Mouse (Mus musculus): ENCODE measurements around the gene 1700049E17Rik2. TPM values are rescaled to one million over a fixed set of nuclear protein-coding genes. Genes with fewer than 3 reads are reported as not detected.
"Not testable (repeated sequence)": the region's sequence is repeated elsewhere in the genome, so short reads cannot be mapped to it uniquely, and the experiment has no call there.

Gene 1700049E17Rik2
- not detected in 2 replicates for polyA plus RNA-seq (2014; fragmentation: Nextera tagmentation; extraction: Ambion mirVana)

DNA sequence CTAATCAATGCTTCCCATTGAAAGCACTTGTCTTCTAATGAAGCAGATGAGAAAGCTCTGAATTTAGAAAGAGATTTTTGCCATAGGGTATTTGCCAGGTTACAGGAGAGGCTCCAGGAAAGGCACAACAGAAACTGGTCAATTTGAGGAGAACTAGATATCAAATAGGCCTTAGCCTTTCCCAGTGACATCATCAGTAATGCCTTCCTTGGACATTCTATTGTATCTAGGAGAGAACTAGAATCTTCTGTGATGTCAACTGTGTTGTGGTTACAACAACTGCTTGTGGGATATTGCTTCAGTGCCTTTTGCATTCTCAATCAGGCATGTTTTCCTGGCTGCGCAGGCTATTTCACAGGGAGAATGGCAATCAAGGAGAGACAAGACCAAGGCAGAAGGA, at the start of gene 1700049E17Rik2:
1700049E17Rik2 (plus strand) TSS at position 301 of the 400 bp plus-strand sequence.
- not testable (repeated sequence) for H3K4me3 ChIP-seq (ENCODE audit: low read depth, low read length); H3K9me3 ChIP-seq (ENCODE audit: control insufficient read depth, low read length); H3K27me3 ChIP-seq (replicated peaks; ENCODE audit: control insufficient read depth, insufficient read depth, low read length); H3K4me1 ChIP-seq (ENCODE audit: control insufficient read depth, insufficient read depth, low read length); H3K27ac ChIP-seq (replicated peaks; ENCODE audit: low read depth, low read length); ATAC-seq (ENCODE audit: low read depth); H3K9ac ChIP-seq (ENCODE audit: low read depth, low read length); DNase-seq (ENCODE audit: low spot score); H3K4me2 ChIP-seq (ENCODE audit: low read depth, low read length); H3K36me3 ChIP-seq (ENCODE audit: control insufficient read depth, insufficient read depth, low read length)
- no CpG with 5 or more reads among the region's 1 CpGs for WGBS

DNA sequence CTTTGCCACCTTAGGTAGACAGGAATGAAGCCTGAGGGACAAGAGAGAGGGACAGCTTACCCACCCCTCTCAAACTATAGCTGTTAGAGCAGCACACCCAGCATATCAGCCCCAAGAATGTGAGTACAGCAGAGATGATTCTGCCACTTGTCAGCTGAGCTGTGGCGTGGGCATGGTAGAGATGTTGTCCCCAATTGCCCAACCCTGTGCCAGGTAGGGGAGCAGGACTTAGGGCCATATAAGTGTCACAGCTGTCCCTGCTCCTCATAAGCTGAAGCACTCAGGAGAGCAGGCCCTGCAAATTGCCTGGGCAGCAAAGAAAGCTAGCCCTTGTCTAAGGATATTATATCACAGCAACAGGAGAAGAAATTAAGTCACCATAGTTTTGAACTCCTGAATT, 48.3 kb upstream of the 1700049E17Rik2 start:
- H3K9me3 ChIP-seq (ENCODE audit: control insufficient read depth, low read length); DNase-seq (ENCODE audit: low spot score): not testable (repeated sequence)
- 84% methylated on average over 1 of the region's 1 CpGs for WGBS

DNA sequence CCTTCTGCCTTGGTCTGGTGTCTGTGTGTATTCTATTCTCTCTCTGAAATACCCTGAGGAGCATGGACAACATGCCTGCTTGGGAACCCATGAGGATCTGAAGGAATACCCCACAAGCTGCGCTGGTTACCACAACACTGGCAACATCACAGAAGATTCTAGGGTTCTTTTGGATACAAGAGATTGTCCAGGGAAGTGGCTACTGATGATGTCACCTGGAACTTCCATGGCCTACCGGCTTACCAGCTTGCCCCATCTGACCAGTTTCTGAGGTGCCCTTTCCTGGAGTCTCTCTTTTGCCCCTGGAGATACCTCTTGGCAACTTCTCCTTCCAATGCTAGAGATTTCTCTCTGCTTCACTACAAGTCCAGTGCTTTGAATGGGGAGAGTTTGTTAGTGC, 17.5 kb upstream of the 1700049E17Rik2 start, which contains the start of gene Gm7970:
Gm7970 (minus strand) TSS at position 101 of the 400 bp plus-strand sequence.
- H3K9me3 ChIP-seq (ENCODE audit: control insufficient read depth, low read length); H3K4me1 ChIP-seq (ENCODE audit: control insufficient read depth, insufficient read depth, low read length); H3K27ac ChIP-seq (replicated peaks; ENCODE audit: low read depth, low read length); H3K36me3 ChIP-seq (ENCODE audit: control insufficient read depth, insufficient read depth, low read length); H3K9ac ChIP-seq (ENCODE audit: low read depth, low read length); ATAC-seq (ENCODE audit: low read depth); DNase-seq (ENCODE audit: low spot score); H3K27me3 ChIP-seq (replicated peaks; ENCODE audit: control insufficient read depth, insufficient read depth, low read length); H3K4me3 ChIP-seq (ENCODE audit: low read depth, low read length); H3K4me2 ChIP-seq (ENCODE audit: low read depth, low read length): not testable (repeated sequence)
- no CpG with 5 or more reads among the region's 2 CpGs for WGBS

More for the DNA sequence above, 48.3 kb upstream of the 1700049E17Rik2 start:
- not testable (repeated sequence) for H3K27me3 ChIP-seq (replicated peaks; ENCODE audit: control insufficient read depth, insufficient read depth, low read length); H3K4me2 ChIP-seq (ENCODE audit: low read depth, low read length); ATAC-seq (ENCODE audit: low read depth); H3K4me3 ChIP-seq (ENCODE audit: low read depth, low read length); H3K9ac ChIP-seq (ENCODE audit: low read depth, low read length); H3K27ac ChIP-seq (replicated peaks; ENCODE audit: low read depth, low read length); H3K4me1 ChIP-seq (ENCODE audit: control insufficient read depth, insufficient read depth, low read length); H3K36me3 ChIP-seq (ENCODE audit: control insufficient read depth, insufficient read depth, low read length)

DNA sequence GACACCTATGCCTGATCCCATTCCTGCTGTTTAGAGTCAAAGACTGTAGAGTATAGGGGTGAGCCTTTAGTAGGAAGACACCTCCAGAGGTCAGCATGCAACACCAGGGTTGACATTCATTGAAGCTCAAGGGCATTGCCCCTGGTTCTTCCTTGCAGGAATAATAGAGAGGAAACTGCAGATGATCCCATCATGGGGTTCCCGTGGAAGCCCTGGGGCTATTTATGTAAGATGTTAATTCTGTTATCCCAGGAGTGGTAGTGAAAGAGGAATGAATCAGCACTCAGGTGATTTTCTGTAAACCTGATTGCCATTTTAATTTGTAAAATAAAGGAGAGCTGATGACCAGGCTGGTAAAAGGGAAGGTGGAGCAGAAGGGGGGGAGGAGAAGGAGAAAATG, 13.3 kb downstream of the 1700049E17Rik2 start:
- not testable (repeated sequence) for H3K27ac ChIP-seq (replicated peaks; ENCODE audit: low read depth, low read length)

DNA sequence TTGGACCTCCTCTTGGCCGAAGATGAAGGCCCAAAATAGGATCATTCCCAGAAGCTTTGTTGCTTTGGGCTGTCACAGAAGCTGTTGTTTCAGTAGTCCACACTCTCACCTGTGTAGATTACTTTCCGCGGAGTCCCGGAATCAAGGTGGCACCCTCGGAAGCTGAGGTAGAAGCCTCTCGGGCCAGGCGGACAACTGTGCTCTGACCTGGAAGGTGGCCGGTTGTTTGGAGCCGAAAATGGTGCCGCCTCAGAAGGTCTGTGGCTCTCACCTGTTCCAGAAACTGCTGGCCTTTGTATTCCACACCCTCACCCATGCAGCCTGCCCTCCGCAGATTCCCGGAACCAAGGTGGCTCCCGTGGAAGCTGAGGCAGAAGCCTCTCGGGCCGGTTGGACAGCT, 27.9 kb downstream of the 1700049E17Rik2 start:
- WGBS = 93% methylated on average over 15 of the region's 15 CpGs
- not testable (repeated sequence) for DNase-seq (ENCODE audit: low spot score)

More for the DNA sequence above, 13.3 kb downstream of the 1700049E17Rik2 start:
- H3K36me3 ChIP-seq (ENCODE audit: control insufficient read depth, insufficient read depth, low read length); H3K4me2 ChIP-seq (ENCODE audit: low read depth, low read length); DNase-seq (ENCODE audit: low spot score); H3K4me3 ChIP-seq (ENCODE audit: low read depth, low read length); H3K27me3 ChIP-seq (replicated peaks; ENCODE audit: control insufficient read depth, insufficient read depth, low read length); H3K9ac ChIP-seq (ENCODE audit: low read depth, low read length); ATAC-seq (ENCODE audit: low read depth); H3K4me1 ChIP-seq (ENCODE audit: control insufficient read depth, insufficient read depth, low read length); H3K9me3 ChIP-seq (ENCODE audit: control insufficient read depth, low read length): not testable (repeated sequence)
- WGBS = 65% methylated on average over 1 of the region's 1 CpGs

DNA sequence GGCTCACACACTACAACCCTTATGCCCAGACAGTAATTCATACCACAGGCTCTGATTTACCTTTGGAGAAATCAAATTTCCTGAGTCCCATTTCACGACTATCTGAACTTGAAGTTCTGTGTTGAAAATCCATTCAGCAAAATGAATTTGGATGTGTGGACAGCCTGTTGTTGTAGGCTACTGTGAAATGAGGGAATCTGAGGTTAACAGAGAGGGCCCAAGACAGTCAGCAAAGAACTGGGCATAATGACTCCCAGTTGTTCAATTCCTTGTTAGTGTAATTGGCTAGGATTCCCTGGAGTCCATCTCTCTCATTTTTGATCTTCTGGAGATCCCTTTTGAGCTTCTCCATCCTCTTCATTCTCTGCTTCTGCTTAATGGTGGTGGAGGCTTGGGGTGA, 37.7 kb downstream of the 1700049E17Rik2 start:
- H3K36me3 ChIP-seq (ENCODE audit: control insufficient read depth, insufficient read depth, low read length); H3K27ac ChIP-seq (replicated peaks; ENCODE audit: low read depth, low read length); H3K4me2 ChIP-seq (ENCODE audit: low read depth, low read length); H3K4me3 ChIP-seq (ENCODE audit: low read depth, low read length); H3K27me3 ChIP-seq (replicated peaks; ENCODE audit: control insufficient read depth, insufficient read depth, low read length); ATAC-seq (ENCODE audit: low read depth); H3K4me1 ChIP-seq (ENCODE audit: control insufficient read depth, insufficient read depth, low read length); H3K9ac ChIP-seq (ENCODE audit: low read depth, low read length); H3K9me3 ChIP-seq (ENCODE audit: control insufficient read depth, low read length); DNase-seq (ENCODE audit: low spot score): not testable (repeated sequence)
- 70% methylated on average over 1 of the region's 1 CpGs for whole genome bisulfite sequencing

More for the DNA sequence above, 27.9 kb downstream of the 1700049E17Rik2 start:
- H3K4me3 ChIP-seq (ENCODE audit: low read depth, low read length); H3K9ac ChIP-seq (ENCODE audit: low read depth, low read length); H3K27me3 ChIP-seq (replicated peaks; ENCODE audit: control insufficient read depth, insufficient read depth, low read length); H3K27ac ChIP-seq (replicated peaks; ENCODE audit: low read depth, low read length); H3K4me2 ChIP-seq (ENCODE audit: low read depth, low read length); H3K9me3 ChIP-seq (ENCODE audit: control insufficient read depth, low read length); H3K4me1 ChIP-seq (ENCODE audit: control insufficient read depth, insufficient read depth, low read length); ATAC-seq (ENCODE audit: low read depth); H3K36me3 ChIP-seq (ENCODE audit: control insufficient read depth, insufficient read depth, low read length): not testable (repeated sequence)

DNA sequence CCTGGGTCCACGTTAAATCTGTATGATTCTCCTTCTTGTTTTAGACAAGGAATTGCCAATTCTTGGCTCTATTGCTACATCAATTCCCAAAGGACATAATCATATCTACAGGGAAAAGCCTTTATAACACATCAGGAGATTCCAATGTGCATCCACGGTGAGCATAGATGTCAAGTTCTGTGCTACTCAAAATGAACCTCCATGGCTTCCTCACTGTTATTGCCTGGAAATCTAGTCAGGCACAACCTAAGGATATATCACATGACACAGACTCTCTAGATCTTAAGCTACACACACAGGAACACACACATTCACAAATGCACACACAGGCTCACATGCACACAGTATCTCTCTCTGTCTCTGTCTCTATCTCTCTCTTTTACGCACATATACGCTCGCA, 49.5 kb downstream of the 1700049E17Rik2 start:
- not testable (repeated sequence) for H3K4me2 ChIP-seq (ENCODE audit: low read depth, low read length); H3K36me3 ChIP-seq (ENCODE audit: control insufficient read depth, insufficient read depth, low read length); H3K27ac ChIP-seq (replicated peaks; ENCODE audit: low read depth, low read length); ATAC-seq (ENCODE audit: low read depth); H3K4me3 ChIP-seq (ENCODE audit: low read depth, low read length); H3K9me3 ChIP-seq (ENCODE audit: control insufficient read depth, low read length); DNase-seq (ENCODE audit: low spot score); H3K9ac ChIP-seq (ENCODE audit: low read depth, low read length); H3K4me1 ChIP-seq (ENCODE audit: control insufficient read depth, insufficient read depth, low read length); H3K27me3 ChIP-seq (replicated peaks; ENCODE audit: control insufficient read depth, insufficient read depth, low read length)
- WGBS = 91% methylated on average over 4 of the region's 5 CpGs

DNA sequence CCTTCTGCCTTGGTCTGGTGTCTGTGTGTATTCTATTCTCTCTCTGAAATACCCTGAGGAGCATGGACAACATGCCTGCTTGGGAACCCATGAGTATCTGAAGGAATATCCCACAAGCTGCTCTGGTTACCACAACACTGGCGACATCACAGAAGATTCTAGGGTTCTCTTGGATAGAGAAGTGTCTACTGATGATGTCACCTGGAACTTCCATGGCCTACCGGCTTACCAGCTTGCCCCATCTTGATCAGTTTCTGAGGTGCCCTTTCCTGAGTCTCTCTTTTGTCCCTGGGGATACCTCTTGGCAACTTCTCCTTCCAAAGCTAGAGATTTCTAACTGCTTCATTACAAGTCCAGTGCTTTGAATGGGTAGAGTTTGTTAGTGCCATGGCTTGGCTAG, 51.5 kb downstream of the 1700049E17Rik2 start, which contains the start of gene Gm3072:
Gm3072 (minus strand) TSS at position 101 of the 400 bp plus-strand sequence.
- ATAC-seq (ENCODE audit: low read depth); H3K4me1 ChIP-seq (ENCODE audit: control insufficient read depth, insufficient read depth, low read length); H3K27ac ChIP-seq (replicated peaks; ENCODE audit: low read depth, low read length); H3K9me3 ChIP-seq (ENCODE audit: control insufficient read depth, low read length); H3K4me2 ChIP-seq (ENCODE audit: low read depth, low read length); H3K4me3 ChIP-seq (ENCODE audit: low read depth, low read length); DNase-seq (ENCODE audit: low spot score); H3K27me3 ChIP-seq (replicated peaks; ENCODE audit: control insufficient read depth, insufficient read depth, low read length); H3K36me3 ChIP-seq (ENCODE audit: control insufficient read depth, insufficient read depth, low read length); H3K9ac ChIP-seq (ENCODE audit: low read depth, low read length): not testable (repeated sequence)
- 92% methylated on average over 1 of the region's 2 CpGs for WGBS

DNA sequence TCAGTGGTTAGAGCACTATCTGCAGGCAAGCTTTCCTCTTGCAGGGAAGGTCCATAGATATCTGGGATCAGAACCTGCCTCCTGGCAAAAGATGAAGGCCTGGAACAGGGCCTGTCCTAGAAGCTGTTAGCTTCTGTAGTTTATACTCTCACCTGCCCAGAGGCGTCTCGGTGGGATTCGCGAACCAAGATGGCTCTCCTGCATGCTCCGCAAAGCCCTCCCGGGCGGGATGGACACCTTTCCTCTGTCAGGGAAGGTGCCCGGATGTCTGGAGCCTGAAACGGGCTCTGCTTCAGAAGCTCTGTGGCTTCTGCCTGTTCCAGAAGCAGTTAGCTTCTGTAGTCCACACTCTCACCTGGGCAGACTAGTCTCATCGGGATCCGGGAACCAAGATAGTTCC, 57.1 kb downstream of the 1700049E17Rik2 start:
- not testable (repeated sequence) for H3K27me3 ChIP-seq (replicated peaks; ENCODE audit: control insufficient read depth, insufficient read depth, low read length); H3K4me1 ChIP-seq (ENCODE audit: control insufficient read depth, insufficient read depth, low read length); H3K4me3 ChIP-seq (ENCODE audit: low read depth, low read length); H3K36me3 ChIP-seq (ENCODE audit: control insufficient read depth, insufficient read depth, low read length); ATAC-seq (ENCODE audit: low read depth); H3K4me2 ChIP-seq (ENCODE audit: low read depth, low read length); H3K27ac ChIP-seq (replicated peaks; ENCODE audit: low read depth, low read length); H3K9me3 ChIP-seq (ENCODE audit: control insufficient read depth, low read length); H3K9ac ChIP-seq (ENCODE audit: low read depth, low read length); DNase-seq (ENCODE audit: low spot score)
- WGBS = 100% methylated on average over 6 of the region's 11 CpGs

All from embryonic facial prominence, embryonic 14.5 days (tissue).